Mouse (Mus musculus) CD4-positive, CD25-positive, alpha-beta regulatory T cell, adult 9 weeks (primary cell): Measurements from ENCODE around the gene Ankrd2. TPM values are rescaled to one million over a fixed set of nuclear protein-coding genes. Genes with fewer than 3 reads are reported as not detected.

Experiments
- polyA plus RNA-seq: library from polyadenylated mRNA; unstranded; fragments of 100-300 nt; shearing (Covaris generic); gene quantifications from one replicate; pipeline ENCODE4 v1.2.1, GENCODE M21; 2017

The Ankrd2 gene
- not detected for polyA plus RNA-seq

GRCm38 (mm10) chr19:42035456-42036248, at the start of gene Ankrd2:
Gene Ankrd2, plus strand, starts transcription at chr19:42036000.

GRCm38 (mm10) chr19:42045269-42046102, 9.7 kb downstream of the Ankrd2 start, which contains the start of gene Hoga1:
Gene Hoga1, plus strand, starts transcription at chr19:42045610.

GRCm38 (mm10) chr19:42051948-42052347, 16.1 kb downstream of the Ankrd2 start, which contains the start of gene 4933411K16Rik:
Gene 4933411K16Rik, plus strand, starts transcription at chr19:42052248.

DNA sequence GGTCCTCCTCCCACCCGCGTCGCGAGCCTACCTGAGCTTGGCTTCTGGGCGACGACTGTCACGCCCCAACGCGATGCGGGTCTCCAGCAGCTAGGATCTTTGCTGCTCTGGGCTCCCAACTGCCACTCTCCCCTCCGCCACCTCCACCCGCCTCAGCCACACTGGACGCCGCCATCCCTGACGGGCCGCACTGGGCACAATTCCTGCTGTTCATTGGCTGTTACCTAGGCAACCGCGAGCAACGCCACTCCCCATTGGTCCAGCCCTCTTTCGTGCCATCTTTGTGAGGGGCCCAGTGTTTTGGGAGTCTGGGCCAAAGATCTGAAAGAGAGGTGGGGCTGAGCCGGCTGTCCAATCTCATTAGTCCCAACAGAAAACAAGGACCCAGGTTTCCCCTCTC, 50.4 kb downstream of the Ankrd2 start, which contains the start of gene Morn4:
Morn4 (minus strand) TSS at position 192 of the 400 bp plus-strand sequence.

GRCm38 (mm10) chr19:42089748-42090595, 54.2 kb downstream of the Ankrd2 start, which contains the start of gene Pi4k2a:
Gene Pi4k2a, plus strand, starts transcription at chr19:42090470.

Other genes starting within 250 kb of the Ankrd2 start
- gene Arhgap19, start 234.0 kb upstream of the Ankrd2 start, polyA plus RNA-seq, result 4.4 TPM
- gene Frat1, start 206.0 kb upstream of the Ankrd2 start, polyA plus RNA-seq, result 2.8 TPM
- gene Frat2, start 187.9 kb upstream of the Ankrd2 start, polyA plus RNA-seq, result 0.55 TPM
- gene Rrp12, start 139.8 kb upstream of the Ankrd2 start, polyA plus RNA-seq, result 24.3 TPM
- 140 TPM for gene Pgam1, start 124.1 kb upstream of the Ankrd2 start, polyA plus RNA-seq
- gene Exosc1, start 102.6 kb upstream of the Ankrd2 start, polyA plus RNA-seq, result 102 TPM
- 74.9 TPM for gene Zdhhc16, start 102.5 kb upstream of the Ankrd2 start, polyA plus RNA-seq
- gene Mms19, start 54.8 kb upstream of the Ankrd2 start, polyA plus RNA-seq, result 94.0 TPM
- 4.8 TPM for gene Ubtd1, start 54.2 kb upstream of the Ankrd2 start, polyA plus RNA-seq
- gene Hoga1, start 9.6 kb downstream of the Ankrd2 start, polyA plus RNA-seq, result not detected
- gene 4933411K16Rik, start 16.2 kb downstream of the Ankrd2 start, polyA plus RNA-seq, result not detected
- 0.76 TPM for gene Morn4, start 50.4 kb downstream of the Ankrd2 start, polyA plus RNA-seq
- gene Pi4k2a, start 54.5 kb downstream of the Ankrd2 start, polyA plus RNA-seq, result 3.6 TPM
- gene Avpi1, start 93.1 kb downstream of the Ankrd2 start, polyA plus RNA-seq, result 6.5 TPM
- gene Marveld1, start 111.4 kb downstream of the Ankrd2 start, polyA plus RNA-seq, result 3.0 TPM
- gene Zfyve27, start 128.0 kb downstream of the Ankrd2 start, polyA plus RNA-seq, result 72.8 TPM
- not detected for gene Sfrp5, start 166.3 kb downstream of the Ankrd2 start, polyA plus RNA-seq
- gene Golga7b, start 211.6 kb downstream of the Ankrd2 start, polyA plus RNA-seq, result not detected